Mouse (Mus musculus) liver, embryonic 11.5 days (tissue): ENCODE measurements around the gene Wdr59. TPM values are rescaled to one million over a fixed set of nuclear protein-coding genes. Genes with fewer than 3 reads are reported as not detected.
"Not testable (repeated sequence)": the region's sequence is repeated elsewhere in the genome, so short reads cannot be mapped to it uniquely, and the experiment has no call there.

ENCODE experiments used
- ATAC-seq: fragments of 200-750 bp; cut with Nextera tagmentation; replicated peaks from 2 replicates; pipeline ENCODE4 v1.8.0; 2017; ENCODE audit warnings: moderate number of reproducible peaks, mild to moderate bottlenecking, moderate TSS enrichment, moderate library complexity; ENCODE audit not compliant: low FRiP score
- DNase-seq: peaks from one replicate; pipeline ENCODE4 v3.0.0-alpha.2; 2017; ENCODE audit warnings: low spot score
- H3K27ac ChIP-seq: fragments of 300-500 bp; sonication (generic); 2 replicates; pipeline ENCODE4 v1.5.1; 2014; ENCODE audit warnings: mild to moderate bottlenecking, low read depth, low read length, control low read depth
- H3K27me3 ChIP-seq: fragments of 300-500 bp; sonication (generic); replicated peaks from 2 replicates; pipeline ENCODE4 v1.6.1; 2014; ENCODE audit warnings: low read length, mixed read lengths; ENCODE audit not compliant: control insufficient read depth, insufficient read depth
- H3K36me3 ChIP-seq: fragments of 300-500 bp; sonication (generic); 2 replicates; pipeline ENCODE4 v1.6.1; 2014; ENCODE audit warnings: mild to moderate bottlenecking, low read length, moderate library complexity, mixed read lengths; ENCODE audit not compliant: control insufficient read depth, insufficient read depth
- H3K4me1 ChIP-seq: fragments of 300-500 bp; sonication (generic); replicated peaks from 2 replicates; pipeline ENCODE4 v1.6.1; 2014; ENCODE audit warnings: low read length, mixed read lengths; ENCODE audit not compliant: control insufficient read depth, insufficient read depth
- H3K4me2 ChIP-seq: fragments of 300-500 bp; sonication (generic); 2 replicates; pipeline ENCODE4 v1.6.1; 2014; ENCODE audit warnings: mild to moderate bottlenecking, control low read depth, moderate library complexity
- H3K4me3 ChIP-seq: fragments of 300-500 bp; sonication (generic); 2 replicates; pipeline ENCODE4 v1.5.1; 2014; ENCODE audit warnings: low read depth, low read length, control low read depth
- H3K9ac ChIP-seq: fragments of 300-500 bp; sonication (generic); 2 replicates; pipeline ENCODE4 v1.6.1; 2014; ENCODE audit warnings: low read depth, low read length, control low read depth
- H3K9me3 ChIP-seq: fragments of 300-500 bp; sonication (generic); 2 replicates; pipeline ENCODE4 v1.6.1; 2016; ENCODE audit warnings: low read length, inconsistent platforms, mixed read lengths; ENCODE audit not compliant: control insufficient read depth
- WGBS: fragments of 180-500 bp; shearing (Covaris S2); extraction: QIAGEN DNeasy Blood & Tissue Kit; methylation state at CpG from one replicate; pipeline ENCODE4 v1.1.7; 2014; 5-methylcytosine and 5-hydroxymethylcytosine counted together
- polyA plus RNA-seq: library from polyadenylated mRNA; unstranded; fragments of >200 nt; fragmentation: Nextera tagmentation; extraction: Ambion mirVana; gene quantifications from 2 replicates; pipeline ENCODE4 v1.2.1, GENCODE M21; 2014

Wdr59 gene
- polyA plus RNA-seq, 1 experiment from 2014 or later: 3.8 TPM

DNA sequence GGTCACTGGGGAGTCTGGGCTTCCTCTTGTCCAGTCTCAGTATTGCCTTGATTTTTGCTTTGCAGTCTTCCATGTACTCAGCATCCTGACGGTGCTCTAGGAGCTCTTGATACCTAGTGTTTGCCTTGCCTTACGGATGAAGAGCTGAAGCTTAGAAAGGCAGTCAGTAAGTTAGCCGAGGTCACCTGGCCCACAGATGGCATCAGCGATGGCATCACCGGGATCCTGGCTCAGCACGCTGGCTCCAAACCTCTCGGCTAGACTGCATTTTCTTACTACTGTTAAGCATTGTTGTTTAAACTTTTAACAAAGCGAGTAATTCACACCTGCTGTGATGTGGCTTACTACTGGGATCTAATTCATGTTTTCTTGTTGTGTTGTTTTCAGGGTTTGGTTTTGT lies 8.4 kb downstream of the Wdr59 start:
- DNase-seq: no peak

DNA sequence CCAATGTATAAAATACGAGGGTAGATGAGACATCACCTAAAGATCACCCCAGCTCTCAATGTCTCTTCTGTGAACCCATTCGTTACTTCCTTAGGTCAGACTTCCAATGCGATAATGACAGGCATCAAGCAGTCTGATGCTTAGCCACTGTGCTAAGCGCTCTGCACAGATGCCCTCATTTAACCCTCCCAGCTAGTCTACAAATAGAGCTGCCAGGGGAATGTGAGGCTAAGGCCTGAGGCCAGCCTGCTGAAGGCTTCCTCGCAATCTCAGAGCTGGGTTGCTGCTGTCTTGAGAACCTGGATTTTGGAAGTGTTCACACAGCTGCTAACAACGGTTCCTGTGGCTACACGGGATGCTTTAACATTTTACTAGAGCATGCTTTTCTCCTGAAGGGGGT lies 9.0 kb downstream of the Wdr59 start:
- Histone ChIP-seq H3K4me2 (no peak overlapping the region), H3K9me3 (no peaks in the 10 kb centered on the region), H3K9ac (no peak overlapping the region), H3K4me1 (peaks cover 29% of the 10 kb centered on the region), H3K36me3 (0 out of 2 replicates have a peak, but pooled peaks cover 2% of the 10 kb centered on the region), H3K27me3 (no peaks in the 10 kb centered on the region), H3K4me3 (no peak overlapping the region), H3K27ac (no peak overlapping the region)
- ATAC-seq (no peak), DNase-seq (no peak)
- WGBS: 84% methylated on average over 7 of the region's 7 CpGs

More for the DNA sequence above, 8.4 kb downstream of the Wdr59 start:
- peaks cover 29% of the 10 kb centered on the region for H3K4me1 ChIP-seq
- no peaks in the 10 kb centered on the region for H3K27me3 ChIP-seq
- no peak overlapping the region for H3K4me2 ChIP-seq
- no peak for ATAC-seq
- 0 out of 2 replicates have a peak, but pooled peaks cover 2% of the 10 kb centered on the region for H3K36me3 ChIP-seq
- 78% methylated on average over 8 of the region's 8 CpGs for WGBS
- H3K4me3 ChIP-seq: no peak overlapping the region
- H3K9ac ChIP-seq: no peak overlapping the region
- H3K9me3 ChIP-seq: no peaks in the 10 kb centered on the region
- H3K27ac ChIP-seq: no peak overlapping the region

DNA sequence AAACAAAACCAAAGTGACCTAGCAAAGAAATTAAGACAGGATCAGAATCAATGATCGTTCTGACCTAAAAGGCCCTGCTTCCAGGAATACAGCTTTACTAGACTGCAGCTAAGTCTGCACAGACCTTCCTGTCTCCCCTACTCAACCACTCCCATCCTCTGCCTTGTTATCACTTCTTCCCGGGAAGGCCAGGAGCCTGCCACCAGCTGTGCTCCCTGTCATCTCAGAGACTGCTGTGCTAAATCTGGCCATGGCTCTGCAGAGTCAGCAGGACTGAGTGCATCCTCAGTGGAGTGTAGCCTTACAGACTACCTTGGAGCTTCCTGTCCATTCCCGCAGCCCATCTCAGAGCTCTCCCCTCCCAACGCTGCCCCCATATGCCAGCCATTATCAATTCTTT lies 11.5 kb downstream of the Wdr59 start:
- Histone ChIP-seq H3K4me1 (peaks cover 22% of the 10 kb centered on the region), H3K9ac (no peak overlapping the region), H3K4me2 (peak overlapping the region; percentile 19; the same call in 1 of the 2 replicates), H3K27me3 (no peaks in the 10 kb centered on the region), H3K36me3 (no peaks in the 10 kb centered on the region), H3K4me3 (no peak overlapping the region), H3K27ac (peak overlapping the region; percentile 6), H3K9me3 (no peaks in the 10 kb centered on the region)
- DNase-seq (no peak), ATAC-seq (no peak; the same call in 1 of the 2 replicates)
- WGBS: 25% methylated on average over 4 of the region's 4 CpGs

DNA sequence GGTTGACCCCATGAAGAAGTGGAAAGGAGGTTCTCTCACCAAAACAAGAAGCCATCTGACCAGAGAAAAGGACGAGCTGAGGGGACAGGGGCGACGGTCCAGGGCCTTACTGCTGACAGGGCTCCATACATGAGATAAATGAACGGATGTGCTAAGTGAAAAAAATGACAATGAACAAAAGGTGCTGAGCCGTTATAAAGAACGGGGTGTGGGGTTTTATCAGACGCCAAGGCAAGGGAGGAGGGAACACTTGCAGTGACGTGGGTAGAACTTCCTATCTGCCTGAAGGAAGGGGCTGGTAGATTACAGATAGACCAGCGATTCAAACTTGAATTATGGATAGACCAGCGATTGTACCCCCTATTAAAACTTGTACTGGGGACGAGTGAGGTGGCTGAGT lies 12.6 kb downstream of the Wdr59 start:
- Histone ChIP-seq H3K27ac (peak overlapping the region; percentile 72), H3K4me3 (0 out of 2 replicates have a peak overlapping the region, but pooled peaks have one; percentile 11), H3K9ac (0 out of 2 replicates have a peak overlapping the region, but pooled peaks have one; percentile 39), H3K4me1 (peaks cover 22% of the 10 kb centered on the region), H3K9me3 (no peaks in the 10 kb centered on the region), H3K4me2 (peak overlapping the region; percentile 58), H3K36me3 (peaks cover 2% of the 10 kb centered on the region; the same call in 1 of the 2 replicates), H3K27me3 (no peaks in the 10 kb centered on the region)
- 41% methylated on average over 11 of the region's 11 CpGs for WGBS
- ATAC-seq (peak; percentile 79), DNase-seq (no peak)

DNA sequence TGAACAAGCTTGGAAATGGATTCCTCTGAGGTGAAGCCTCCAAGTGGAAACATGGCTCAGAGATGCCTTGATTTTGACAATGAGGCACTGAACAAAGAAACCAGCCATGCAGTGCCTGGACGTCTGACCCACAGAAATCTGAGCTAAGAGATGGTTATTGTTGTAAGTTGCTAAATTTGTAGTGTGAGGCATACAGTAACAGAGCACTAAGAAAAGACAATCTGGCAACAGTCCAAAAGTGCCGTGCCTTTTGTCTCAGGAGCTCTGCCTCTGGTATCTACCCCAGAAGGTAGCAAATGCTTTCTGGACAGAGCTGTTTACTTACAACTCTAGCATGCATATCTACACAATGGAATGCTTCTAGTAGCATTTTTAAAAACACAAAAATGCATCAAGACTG lies 13.3 kb downstream of the Wdr59 start:
- Histone ChIP-seq H3K4me3 (no peak overlapping the region), H3K27me3 (no peaks in the 10 kb centered on the region), H3K4me2 (peak overlapping the region; percentile 58; the same call in 1 of the 2 replicates), H3K9ac (no peak overlapping the region), H3K27ac (peak overlapping the region; percentile 29; the same call in 1 of the 2 replicates), H3K36me3 (peaks cover 4% of the 10 kb centered on the region; the same call in 1 of the 2 replicates), H3K4me1 (peaks cover 22% of the 10 kb centered on the region), H3K9me3 (no peaks in the 10 kb centered on the region)
- ATAC-seq: no peak
- DNase-seq: no peak
- 54% methylated on average over 2 of the region's 2 CpGs for WGBS

DNA sequence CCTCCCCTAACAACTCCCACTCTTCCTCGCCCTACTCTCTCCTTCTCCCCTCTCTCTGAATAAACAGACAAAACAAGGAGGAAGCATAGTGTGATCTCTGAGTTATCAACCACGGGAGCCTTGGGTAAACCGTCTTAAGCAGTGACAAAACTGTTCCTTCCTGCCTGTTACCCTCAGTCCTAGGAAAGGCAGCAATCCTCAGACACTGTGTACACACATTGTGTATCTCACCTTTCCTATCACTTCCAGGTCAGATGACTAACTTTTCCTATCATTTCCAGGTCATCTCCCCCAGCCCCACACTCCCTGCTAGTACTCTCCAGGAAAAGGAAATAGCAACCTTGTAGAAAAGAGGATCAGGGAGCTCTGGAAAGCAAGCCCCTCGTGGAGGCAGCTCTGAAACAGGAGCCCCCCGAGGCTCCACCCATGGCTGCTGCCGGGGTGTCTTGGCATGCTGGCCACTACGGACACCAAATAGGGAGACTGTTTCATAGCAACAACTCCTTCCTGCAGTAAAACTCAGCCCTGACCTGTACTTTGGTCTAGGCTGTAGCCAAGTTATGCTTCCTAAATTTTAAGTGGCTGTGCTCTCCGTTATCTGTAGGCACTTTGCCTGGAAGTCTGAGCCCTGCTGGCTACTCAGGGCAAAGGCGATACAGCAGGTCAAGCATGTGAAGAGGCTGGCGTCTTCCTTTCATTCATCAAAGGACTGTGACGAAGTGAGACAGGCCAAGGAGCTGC lies 20.0 kb downstream of the Wdr59 start:
- WGBS: 47% methylated on average over 11 of the region's 11 CpGs
- Histone ChIP-seq H3K4me3 (no peak overlapping the region), H3K27ac (no peak overlapping the region), H3K4me1 (peaks cover 2% of the 10 kb centered on the region; the same call in 1 of the 2 replicates), H3K9me3 (no peaks in the 10 kb centered on the region), H3K4me2 (no peak overlapping the region), H3K36me3 (peaks cover 14% of the 10 kb centered on the region), H3K9ac (no peak overlapping the region), H3K27me3 (no peaks in the 10 kb centered on the region)
- DNase-seq: no peak
- ATAC-seq: no peak

DNA sequence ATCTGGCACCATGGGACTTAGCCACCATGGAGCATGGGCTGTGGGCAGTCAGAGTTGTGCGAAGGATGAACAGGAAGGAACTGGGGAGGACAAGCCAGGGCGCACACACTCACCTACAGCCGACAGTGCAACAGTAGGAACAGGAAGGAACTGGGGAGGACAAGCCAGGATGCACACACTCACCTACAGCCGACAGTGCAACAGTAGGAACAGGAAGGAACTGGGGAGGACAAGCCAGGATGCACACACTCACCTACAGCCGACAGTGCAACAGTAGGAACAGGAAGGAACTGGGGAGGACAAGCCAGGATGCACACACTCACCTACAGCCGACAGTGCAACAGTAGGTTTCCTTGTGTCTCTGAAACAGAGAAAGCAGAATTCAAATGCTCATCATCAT lies 23.6 kb downstream of the Wdr59 start:
- not testable (repeated sequence) for H3K9me3 ChIP-seq, H3K27ac ChIP-seq, DNase-seq, H3K4me2 ChIP-seq, H3K27me3 ChIP-seq, H3K4me1 ChIP-seq, H3K4me3 ChIP-seq, ATAC-seq, H3K9ac ChIP-seq
- peaks cover 12% of the 10 kb centered on the region for H3K36me3 ChIP-seq
- 66% methylated on average over 4 of the region's 6 CpGs for WGBS

DNA sequence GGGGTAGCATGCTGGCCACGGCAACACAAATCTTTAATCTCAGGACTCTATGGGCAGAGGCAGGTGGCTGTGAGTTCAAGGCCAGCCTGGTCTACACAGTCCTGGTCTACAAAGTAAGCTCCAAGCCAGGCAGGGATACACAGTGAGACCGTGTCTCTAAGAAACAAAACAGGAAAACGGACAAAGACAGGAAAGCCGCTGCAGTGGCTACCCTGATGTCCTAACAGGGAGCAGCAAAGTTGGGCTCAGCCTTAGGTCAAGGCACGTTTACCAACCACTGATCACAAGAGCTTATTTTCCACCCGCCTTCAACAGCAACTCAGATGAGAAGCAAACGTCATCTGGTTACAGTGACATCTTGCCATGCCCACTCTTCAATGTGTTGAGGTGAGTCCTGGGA lies 25.6 kb downstream of the Wdr59 start:
- H3K9ac ChIP-seq: no peak overlapping the region
- H3K4me2 ChIP-seq: no peak overlapping the region
- ATAC-seq (no peak; the same call in 1 of the 2 replicates), DNase-seq (no peak)
- H3K9me3 ChIP-seq: no peaks in the 10 kb centered on the region
- H3K4me1 ChIP-seq: no peaks in the 10 kb centered on the region
- H3K27me3 ChIP-seq: no peaks in the 10 kb centered on the region
- peaks cover 12% of the 10 kb centered on the region for H3K36me3 ChIP-seq
- no peak overlapping the region for H3K4me3 ChIP-seq
- H3K27ac ChIP-seq: no peak overlapping the region
- 79% methylated on average over 7 of the region's 7 CpGs for WGBS

DNA sequence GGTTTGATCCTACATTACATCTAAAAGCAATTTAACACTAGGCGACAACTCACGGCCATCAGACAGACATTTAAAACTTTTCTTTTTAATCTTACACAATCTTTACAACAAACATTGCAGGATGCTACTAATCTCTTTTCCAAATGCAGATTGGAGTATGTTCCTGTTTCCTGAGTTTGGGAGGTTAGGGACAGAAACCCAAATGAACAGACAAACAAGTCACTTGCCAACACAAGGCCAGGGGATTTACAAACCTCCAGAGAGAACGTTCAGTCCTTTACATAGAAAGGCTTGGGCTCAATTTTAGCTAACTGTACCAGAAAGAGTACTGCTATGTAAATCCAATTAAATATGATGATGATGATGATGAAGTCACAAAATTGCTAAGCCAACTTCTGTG lies 28.7 kb downstream of the Wdr59 start:
- Histone ChIP-seq H3K36me3 (peaks cover 5% of the 10 kb centered on the region; the same call in 1 of the 2 replicates), H3K9me3 (no peaks in the 10 kb centered on the region), H3K27ac (no peak overlapping the region), H3K4me1 (no peaks in the 10 kb centered on the region), H3K9ac (no peak overlapping the region), H3K4me2 (no peak overlapping the region), H3K4me3 (no peak overlapping the region), H3K27me3 (no peaks in the 10 kb centered on the region)
- ATAC-seq (no peak), DNase-seq (no peak)
- 89% methylated on average over 3 of the region's 3 CpGs for WGBS
